Mouse (Mus musculus) left cerebral cortex, adult 18-20 months (tissue): ENCODE data around the gene Rhoh. TPM values are rescaled to one million over a fixed set of nuclear protein-coding genes. Genes with fewer than 3 reads are reported as not detected.

Experiments used
- DNase-seq, 2 experiments: peaks; one replicate each; pipeline ENCODE4 v3.0.0; 2021 to 2022; ENCODE audit warnings: low spot score in 2 of 2, mixed read lengths in 1 of 2
- long read RNA-seq, 2 experiments: library from polyadenylated mRNA; stranded (forward); transcript quantifications; one replicate each; pipeline ENCODE4 v2.0.0; 2021
- total RNA-seq, 2 experiments: library from RNA; stranded (reverse); gene quantifications; 2 replicates each; pipeline ENCODE4 v1.2.3; 2021

Rhoh gene
- total RNA-seq, result 1 to 10 TPM; 1.0 to 1.1 TPM
- long read RNA-seq, experiment 1, result 0 reads
- long read RNA-seq, experiment 2, result 0 reads

- no peak for DNase-seq
Measured at GRCm38 (mm10) chr5:65861154-65861944, at the start of gene Rhoh. Rhoh (plus strand) TSS chr5:65861213.

GRCm38 (mm10) chr5:65823601-65824133, 37.3 kb upstream of the Rhoh start:
- peak; percentile 3 to 6 for DNase-seq

DNA sequence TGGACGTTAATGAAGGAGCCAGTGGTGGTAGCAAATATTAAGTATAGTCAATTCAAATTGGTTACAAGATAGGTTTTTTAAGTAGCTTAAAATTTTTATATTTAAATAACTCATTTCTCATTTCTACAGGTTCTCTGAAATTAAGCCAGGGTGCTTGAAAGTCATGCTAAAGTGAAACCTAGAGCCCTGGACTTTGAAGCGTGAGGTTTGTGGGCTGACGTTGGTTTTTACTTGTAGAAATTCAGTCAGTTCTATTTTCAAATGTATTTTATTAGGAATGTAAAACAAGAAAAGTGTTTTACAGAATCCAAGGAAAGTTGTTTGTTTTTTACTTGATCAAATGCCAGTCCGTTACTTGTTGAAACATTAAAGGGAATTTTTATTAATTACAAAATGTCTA, 34.5 kb upstream of the Rhoh start:
- no peak for DNase-seq

DNA sequence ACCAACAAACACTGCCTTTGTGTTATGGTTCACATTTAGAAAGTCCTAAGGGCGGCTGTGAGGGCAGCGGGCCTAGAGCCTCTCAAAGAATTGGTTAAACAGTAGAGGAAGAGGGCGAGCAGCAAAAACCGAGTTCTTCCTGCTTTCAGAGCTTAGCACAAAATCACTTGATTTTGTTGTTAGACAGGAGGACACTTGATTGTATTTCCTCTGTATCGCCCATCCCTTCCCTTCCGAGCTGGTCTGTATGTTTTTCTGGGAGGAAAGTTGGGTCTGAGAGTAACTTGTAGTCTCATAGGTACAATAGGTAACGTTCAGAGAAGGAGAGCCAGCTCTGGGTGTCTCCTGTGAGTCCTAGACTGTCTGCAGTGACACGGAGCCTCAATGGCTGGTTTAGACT, 33.9 kb upstream of the Rhoh start:
- DNase-seq, result no peak

GRCm38 (mm10) chr5:65828261-65828660, 32.8 kb upstream of the Rhoh start:
- no peak for DNase-seq

GRCm38 (mm10) chr5:65829059-65829458, 32.0 kb upstream of the Rhoh start:
- no peak for DNase-seq

DNA sequence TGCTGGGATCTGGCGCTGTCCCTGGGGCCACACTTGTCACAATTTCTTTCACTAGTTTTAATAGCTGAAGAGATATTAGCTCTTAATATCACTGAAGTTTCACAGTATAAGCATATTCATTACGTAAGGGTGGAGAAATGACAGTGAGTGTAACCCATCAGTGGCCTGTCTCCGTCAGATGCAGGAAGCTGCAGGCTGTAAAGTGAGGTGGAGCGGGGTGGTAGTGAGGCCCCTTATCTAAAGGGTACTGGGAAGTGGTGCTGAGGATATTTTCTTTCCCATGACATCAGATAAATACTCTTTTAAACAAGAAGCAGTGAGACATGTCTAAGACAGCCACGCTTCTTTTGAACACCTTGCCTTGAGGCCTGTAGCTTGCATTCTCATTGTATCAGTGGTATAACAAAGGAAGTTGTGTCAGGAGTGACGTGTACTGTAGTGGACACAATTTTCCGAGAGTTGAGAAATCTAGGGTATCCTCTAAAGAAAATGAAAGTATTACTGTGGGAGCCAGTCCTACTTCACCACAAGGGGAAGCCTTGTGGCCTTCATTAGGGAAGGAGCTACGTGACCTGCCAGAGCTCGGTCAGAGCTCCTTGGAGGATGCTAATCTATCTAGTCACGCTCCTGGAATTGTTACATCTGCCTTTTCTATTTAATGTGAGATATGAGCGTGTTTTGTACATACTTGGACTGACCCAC, 28.9 kb upstream of the Rhoh start:
- no peak for DNase-seq

GRCm38 (mm10) chr5:65833092-65833491, 27.9 kb upstream of the Rhoh start:
- DNase-seq, result no peak

DNA sequence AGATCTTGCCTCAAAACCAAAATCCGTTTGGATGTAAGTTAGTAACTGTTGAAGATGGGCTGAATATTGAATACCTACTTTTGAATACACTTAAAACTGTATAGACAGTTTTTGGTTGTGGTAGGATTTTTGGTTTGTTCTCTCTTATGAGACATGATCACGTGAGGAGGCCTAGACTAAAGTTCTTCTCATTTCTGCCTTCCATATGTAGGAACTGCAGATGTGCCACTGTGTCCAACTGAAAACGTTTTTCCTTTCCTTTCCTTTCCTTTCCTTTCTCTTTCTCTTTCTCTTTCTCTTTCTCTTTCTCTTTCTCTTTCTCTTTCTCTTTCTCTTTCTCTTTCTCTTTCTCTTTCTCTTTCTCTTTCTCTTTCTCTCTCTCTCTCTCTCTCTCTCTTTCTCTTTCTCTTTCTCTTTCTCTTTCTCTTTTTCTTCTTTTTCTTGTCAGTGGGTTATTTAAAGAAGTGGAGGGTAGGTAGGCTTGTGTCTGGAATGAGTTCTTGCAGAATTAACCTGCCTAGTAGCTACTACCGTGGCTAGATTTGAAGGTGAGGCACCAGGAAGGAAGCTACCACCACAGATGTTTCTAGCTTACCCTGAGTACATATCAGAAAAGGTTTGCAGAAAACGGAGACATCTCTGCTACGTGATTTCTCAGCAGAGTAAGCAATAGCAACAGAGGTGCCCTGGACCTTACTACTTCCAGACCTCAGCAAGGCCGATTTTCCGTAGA, 27.1 kb upstream of the Rhoh start:
- no peak for DNase-seq

DNA sequence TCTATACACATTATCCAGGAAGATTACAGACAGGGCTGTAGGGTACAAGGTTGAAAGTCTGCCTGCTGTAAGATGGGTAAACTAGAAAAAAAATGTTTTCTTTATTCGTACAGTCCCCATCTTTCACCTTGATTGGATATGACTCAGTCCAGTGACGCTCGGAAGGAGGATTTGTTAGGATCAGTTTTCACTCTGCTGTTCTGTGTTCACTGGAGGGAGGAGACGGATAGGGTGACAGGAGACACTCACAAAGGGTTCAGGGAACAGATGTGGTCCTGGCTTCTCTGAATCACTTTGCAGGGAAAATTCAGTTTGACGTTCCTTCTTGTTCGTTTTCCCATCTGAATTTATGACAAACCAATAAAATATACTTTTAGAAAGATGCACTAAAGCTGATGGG, 23.0 kb upstream of the Rhoh start:
- no peak for DNase-seq

DNA sequence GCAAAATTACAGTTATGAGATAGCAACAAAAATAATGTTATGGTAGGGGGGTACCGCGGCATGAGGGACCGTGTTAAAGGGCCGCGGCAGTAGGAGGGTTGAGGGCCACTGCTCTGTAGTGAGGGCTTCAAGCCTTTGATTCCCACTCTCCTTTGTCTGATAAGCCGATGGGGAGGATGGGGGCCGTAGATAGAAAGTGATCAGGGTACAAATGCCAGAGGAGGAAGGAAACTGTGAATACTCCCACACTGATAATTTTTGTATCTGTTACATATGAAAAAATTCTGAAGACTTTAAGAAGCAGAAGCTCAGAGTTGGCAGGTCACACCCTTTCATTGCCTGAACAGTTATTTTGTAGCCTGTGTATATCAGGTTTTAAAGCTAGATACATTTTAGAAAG, 18.1 kb upstream of the Rhoh start:
- no peak for DNase-seq

DNA sequence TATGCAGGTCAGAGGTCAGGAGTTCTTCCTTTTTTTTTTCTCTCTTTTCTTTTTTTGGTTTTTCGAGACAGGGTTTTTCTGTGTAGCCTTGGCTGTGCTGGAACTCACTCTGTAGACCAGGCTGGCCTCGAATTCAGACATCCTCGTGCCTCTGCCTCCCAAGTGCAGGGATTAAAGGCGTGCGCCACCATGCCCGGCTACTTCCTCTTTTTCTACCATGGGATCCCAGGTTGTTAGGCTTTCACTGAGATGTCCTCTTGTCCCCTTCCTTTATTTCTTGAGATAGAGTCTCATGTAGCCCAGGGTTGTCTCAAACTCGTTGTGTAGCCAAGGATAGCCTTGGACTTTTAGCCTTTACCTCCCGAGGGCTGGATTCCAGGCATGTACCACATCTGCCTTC, 14.5 kb upstream of the Rhoh start:
- no peak for DNase-seq

DNA sequence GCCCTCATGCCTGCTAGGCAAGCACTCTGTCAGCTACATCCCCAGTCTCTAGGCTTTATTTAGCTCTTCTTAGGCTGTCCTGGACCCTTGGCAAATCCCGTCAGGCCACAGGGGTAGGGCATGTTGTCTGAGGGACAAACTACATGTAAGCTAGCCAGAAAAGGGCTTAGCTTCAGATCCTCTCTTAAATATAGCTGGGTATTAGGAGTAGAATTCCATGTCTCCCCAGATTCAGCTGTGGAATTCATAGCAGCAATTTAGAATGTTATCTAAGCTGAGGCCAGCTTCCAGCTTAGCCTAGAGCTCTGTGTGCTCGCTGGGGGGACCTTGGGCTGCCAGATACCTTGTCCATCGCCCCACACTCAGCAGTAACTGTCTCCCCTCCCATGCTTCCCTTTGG, 14.1 kb upstream of the Rhoh start:
- DNase-seq, result no peak

DNA sequence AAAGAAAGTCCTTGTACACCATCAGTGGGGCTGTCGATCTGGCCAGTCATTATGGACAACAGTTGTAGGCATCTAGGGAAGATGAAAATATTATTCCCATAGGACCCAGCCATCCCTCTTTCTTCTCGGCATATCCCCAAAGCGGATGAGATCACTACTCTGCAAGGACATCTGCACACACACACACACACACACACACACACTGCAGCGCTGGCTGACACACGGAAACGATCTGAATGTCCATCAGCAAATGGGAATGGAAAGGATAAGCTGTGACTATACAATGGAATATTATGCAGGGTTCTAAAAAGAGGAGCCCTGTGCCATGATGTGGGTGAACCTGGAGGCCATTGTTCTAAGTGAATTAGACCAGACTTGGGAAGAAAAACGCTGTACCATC, 13.4 kb upstream of the Rhoh start:
- DNase-seq, result no peak

GRCm38 (mm10) chr5:65850765-65851164, 10.2 kb upstream of the Rhoh start:
- DNase-seq, result no peak

- DNase-seq, result no peak
Measured at GRCm38 (mm10) chr5:65854786-65855191, 6.2 kb upstream of the Rhoh start.

DNA sequence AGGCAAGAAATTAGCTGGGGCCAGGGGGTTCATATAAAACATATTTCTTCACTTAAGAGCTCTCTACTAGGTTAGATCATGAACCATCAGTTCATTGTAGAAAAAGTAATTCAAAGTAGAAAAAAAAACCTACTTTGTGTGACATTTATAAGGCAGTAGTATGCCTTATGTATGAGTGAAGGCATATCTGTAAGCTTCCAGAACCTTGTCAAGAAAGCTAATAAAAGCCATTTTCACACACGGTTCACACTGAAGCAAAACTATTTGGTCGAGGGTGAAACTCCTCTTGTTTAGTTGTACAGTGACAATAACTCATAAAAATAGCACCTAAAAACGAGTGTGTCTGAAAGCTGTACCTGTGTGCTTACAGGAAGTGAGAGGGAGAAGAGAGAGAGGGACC, 5.4 kb upstream of the Rhoh start:
- no peak for DNase-seq

DNA sequence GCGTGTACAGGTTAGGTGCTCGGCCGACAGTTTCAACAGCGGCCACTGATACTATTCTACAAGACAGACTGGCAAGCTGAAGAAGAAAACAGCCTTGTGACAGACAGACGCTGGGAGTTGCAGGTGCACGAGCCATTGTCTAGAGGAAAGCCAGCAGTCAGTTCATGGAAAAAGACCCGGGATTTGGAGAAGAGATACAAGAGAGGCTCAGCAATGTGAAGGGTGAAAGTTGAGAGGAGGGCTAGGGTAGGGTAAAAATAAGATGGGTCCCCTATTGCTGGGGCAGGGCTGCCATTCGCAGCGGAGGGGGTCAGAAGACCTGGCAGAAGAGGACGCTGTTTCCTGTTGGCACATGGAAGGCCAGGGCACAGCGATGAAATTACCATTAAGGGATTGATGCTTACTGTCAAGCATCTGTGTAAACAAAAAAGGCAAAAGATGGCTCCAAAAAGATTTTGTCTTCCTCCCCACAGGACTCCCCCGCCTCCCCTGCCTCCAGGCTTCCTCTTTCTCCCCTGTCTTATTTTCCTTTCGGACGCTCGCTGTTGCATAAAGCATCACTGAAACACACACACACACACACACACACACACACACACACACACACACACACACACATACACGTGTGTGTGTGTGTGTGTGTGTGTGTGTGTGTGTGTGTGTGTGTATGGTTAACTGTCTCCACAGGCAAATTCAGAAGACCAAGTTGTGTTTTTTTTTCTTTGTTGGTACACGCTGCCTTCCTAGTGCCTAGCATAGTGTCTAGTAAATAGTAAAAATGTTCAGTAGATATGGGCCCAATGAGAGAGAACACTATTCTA, 4.2 kb upstream of the Rhoh start:
- DNase-seq, result no peak

DNA sequence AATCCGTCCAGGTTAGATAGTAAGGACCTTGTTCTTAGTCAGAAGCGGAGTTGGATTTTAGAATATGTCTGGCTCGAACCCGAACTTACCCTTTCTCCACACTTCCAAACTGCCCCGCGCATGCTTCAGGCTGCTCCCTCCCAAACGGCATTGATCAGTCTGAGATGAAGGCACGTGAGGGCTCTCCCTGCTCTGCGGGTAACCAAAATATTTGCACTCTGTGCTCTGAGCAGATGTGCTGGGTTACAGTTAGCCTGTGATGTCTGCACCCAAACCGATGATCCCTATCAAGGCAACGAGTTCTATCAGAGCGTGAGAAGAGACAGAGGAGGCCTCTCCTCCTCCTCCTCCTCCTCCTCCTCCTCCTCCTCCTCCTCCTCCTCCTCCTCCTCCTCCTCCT, 3.1 kb upstream of the Rhoh start:
- no peak for DNase-seq

DNA sequence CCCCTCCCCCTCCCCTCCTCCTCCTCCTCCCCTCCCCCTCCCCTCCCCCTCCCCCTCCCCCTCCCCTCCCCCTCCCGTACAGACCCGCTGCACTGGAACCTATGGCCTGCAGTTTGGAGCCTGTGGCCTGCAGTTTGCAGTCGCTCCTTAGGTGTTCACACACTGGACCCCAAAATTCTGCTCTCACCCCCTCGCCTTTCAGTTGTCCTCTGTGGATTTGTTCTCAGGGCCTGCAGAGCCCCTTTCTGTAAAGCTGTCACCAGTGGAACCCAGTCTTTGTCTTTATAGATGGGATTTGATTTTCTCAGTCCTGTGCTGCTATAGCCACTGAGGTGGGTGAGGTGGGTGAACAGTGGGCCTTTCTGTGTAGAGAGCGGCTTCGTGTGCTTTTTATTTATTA, 2.7 kb upstream of the Rhoh start:
- DNase-seq, result no peak

GRCm38 (mm10) chr5:65858898-65859297, 2.1 kb upstream of the Rhoh start:
- DNase-seq, result no peak
